Mouse (Mus musculus): ENCODE data around the gene Atf6.
A peak's percentile ranks its signal among the peaks of the same experiment; 100 is the strongest.

GRCm38 (mm10) chr1:170900799-170901467, 33.4 kb upstream of the Atf6 start:
- TF ChIP-seq CTCF (IDR thresholded peaks at IDR 0.05; ENCODE audit: low read depth) (peak; percentile 46; the same call in 1 of the 2 replicates), EP300 (IDR thresholded peaks at IDR 0.05; ENCODE audit: low read depth) (no peak)
